Mouse (Mus musculus): ENCODE data around the gene Uckl1. TPM values are rescaled to one million over a fixed set of nuclear protein-coding genes. Genes with fewer than 3 reads are reported as not detected.

Uckl1 gene
- polyA plus RNA-seq, 1 experiment from 2014 or later, result 51.0 TPM

DNA sequence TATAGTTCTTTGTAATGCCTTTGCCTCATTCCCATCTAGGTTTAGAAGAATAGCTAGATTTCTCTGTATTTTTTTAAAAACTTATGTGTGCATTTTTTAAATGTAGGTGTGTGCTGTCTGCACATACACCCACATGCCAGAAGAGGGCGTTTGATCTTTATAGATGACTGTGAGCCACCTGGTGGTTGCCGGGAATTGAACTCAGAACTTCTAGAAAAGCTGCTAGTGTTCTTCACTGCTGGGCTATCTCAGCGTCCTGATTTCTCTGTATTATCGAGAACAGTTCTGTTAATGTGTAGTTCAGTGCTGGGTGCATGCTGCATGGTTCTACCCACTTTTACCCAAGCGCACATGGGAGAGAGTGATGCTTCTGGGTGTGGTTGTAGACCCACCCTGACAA is 61.9 kb downstream of the Uckl1 start:
- Histone ChIP-seq H3K4me3 (ENCODE audit: low read depth, low read length) (no peak overlapping the region), H3K27ac (ENCODE audit: low read depth, low read length) (no peak overlapping the region), H3K4me1 (replicated peaks; ENCODE audit: control insufficient read depth, insufficient read depth, low read length) (no peaks in the 10 kb centered on the region; the same call in 1 of the 2 replicates), H3K36me3 (ENCODE audit: control insufficient read depth, insufficient read depth, low read length) (no peaks in the 10 kb centered on the region), H3K4me2 (ENCODE audit: low read depth, low read length, severe bottlenecking) (no peak overlapping the region), H3K27me3 (ENCODE audit: control insufficient read depth, insufficient read depth, low read length) (no peaks in the 10 kb centered on the region), H3K9me3 (ENCODE audit: control insufficient read depth, low read length) (no peaks in the 10 kb centered on the region), H3K9ac (ENCODE audit: low read length) (no peak overlapping the region)
- WGBS, result 72% methylated on average over 5 of the region's 5 CpGs
- DNase-seq (ENCODE audit: low spot score) (no peak), ATAC-seq (replicated peaks; ENCODE audit: low FRiP score) (no peak)

DNA sequence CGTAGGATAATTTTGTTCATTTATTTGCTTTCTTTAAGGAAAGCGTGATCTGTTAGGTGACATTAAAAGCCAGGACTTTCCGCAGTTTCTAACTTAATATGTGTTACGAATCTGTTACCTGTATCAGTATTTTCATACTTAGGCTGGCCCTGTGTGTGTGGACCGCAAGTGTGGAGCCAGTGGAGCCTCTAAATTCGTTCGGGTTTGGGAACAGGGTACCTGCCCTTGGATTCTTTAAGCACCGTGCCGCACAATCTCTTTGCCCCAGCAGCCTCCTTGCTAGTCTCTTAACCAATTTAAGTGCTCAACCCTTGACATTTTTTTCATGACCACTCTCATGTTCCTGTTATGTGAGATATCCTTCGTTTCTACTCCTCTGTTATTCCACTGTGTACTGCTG is 63.2 kb downstream of the Uckl1 start:
- Histone ChIP-seq H3K27ac (ENCODE audit: low read depth, low read length) (no peak overlapping the region), H3K4me3 (ENCODE audit: low read depth, low read length) (peak overlapping the region; percentile 94), H3K9ac (ENCODE audit: low read length) (peak overlapping the region; percentile 89), H3K4me2 (ENCODE audit: low read depth, low read length, severe bottlenecking) (peak overlapping the region; percentile 69), H3K4me1 (replicated peaks; ENCODE audit: control insufficient read depth, insufficient read depth, low read length) (no peaks in the 10 kb centered on the region; the same call in 1 of the 2 replicates), H3K36me3 (ENCODE audit: control insufficient read depth, insufficient read depth, low read length) (no peaks in the 10 kb centered on the region), H3K9me3 (ENCODE audit: control insufficient read depth, low read length) (no peaks in the 10 kb centered on the region), H3K27me3 (ENCODE audit: control insufficient read depth, insufficient read depth, low read length) (no peaks in the 10 kb centered on the region)
- no peak for ATAC-seq (replicated peaks; ENCODE audit: low FRiP score)
- 65% methylated on average over 10 of the region's 10 CpGs for WGBS
- DNase-seq (ENCODE audit: low spot score), result no peak

DNA sequence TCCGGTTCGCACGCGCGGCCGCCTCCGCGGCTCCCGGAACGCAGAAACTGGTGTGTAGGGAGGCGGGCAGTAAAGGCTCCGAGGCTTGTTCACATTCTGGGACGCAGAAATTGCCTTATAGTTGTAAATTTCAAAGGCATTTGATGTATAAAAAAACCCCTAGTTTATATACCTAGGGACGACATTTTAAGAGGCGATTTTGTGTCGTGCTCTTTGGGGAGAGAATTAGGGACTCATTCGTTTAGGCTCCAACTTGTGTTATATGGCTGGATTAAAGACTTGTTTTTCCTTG is 63.8 kb downstream of the Uckl1 start:
- H3K4me3 ChIP-seq (ENCODE audit: low read depth, low read length), result peak overlapping the region; percentile 94
- no peaks in the 10 kb centered on the region; the same call in 1 of the 2 replicates for H3K4me1 ChIP-seq (replicated peaks; ENCODE audit: control insufficient read depth, insufficient read depth, low read length)
- DNase-seq (ENCODE audit: low spot score), result no peak
- H3K27me3 ChIP-seq (ENCODE audit: control insufficient read depth, insufficient read depth, low read length), result no peaks in the 10 kb centered on the region
- no peak for ATAC-seq (replicated peaks; ENCODE audit: low FRiP score)
- WGBS, result under 1% methylated on average over 17 of the region's 17 CpGs
- no peaks in the 10 kb centered on the region for H3K9me3 ChIP-seq (ENCODE audit: control insufficient read depth, low read length)
- H3K9ac ChIP-seq (ENCODE audit: low read length), result peak overlapping the region; percentile 89
- peak overlapping the region; percentile 69 for H3K4me2 ChIP-seq (ENCODE audit: low read depth, low read length, severe bottlenecking)
- H3K27ac ChIP-seq (ENCODE audit: low read depth, low read length), result peak overlapping the region; percentile 95
- H3K36me3 ChIP-seq (ENCODE audit: control insufficient read depth, insufficient read depth, low read length), result no peaks in the 10 kb centered on the region

DNA sequence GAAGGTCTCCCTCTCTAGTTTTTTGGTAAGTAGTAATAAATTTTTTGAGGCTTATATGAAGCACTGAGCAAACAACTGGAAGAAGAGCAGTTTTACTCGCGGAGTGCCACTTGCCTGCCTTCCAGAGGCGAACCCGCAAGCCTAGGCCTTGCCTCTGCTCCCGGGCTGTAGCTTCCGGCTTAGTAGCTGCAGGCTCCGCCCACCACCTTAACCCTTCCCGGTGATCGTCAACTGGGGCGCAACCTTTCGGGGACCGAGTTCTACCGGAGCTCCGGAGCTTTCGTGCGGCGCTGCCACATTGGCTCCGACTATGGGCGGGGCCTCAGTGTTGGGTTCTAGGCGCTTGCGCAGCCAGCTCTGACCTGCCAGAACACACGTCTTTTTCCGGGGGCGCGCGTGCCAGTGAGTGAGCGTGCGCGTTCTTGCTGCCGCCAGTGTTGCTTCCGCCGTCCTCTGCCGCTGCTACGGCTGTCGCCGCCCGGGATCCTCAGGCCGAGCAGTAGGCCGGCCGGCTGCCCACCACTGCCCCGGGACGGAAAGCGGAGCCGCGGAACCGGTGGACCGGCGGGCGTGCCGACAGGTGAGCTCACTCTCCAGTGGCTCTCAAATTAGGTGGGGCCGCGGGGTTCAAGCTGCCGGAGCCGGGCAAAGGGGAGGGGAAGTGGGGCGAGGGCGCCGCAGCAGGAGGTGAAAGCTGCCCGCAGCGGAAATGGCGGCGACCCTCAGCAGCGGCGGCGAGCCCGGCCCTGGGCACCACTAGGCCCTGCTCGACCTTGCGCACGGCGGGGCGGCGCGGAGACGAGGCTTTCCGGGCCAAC is 64.4 kb downstream of the Uckl1 start, which contains the start of gene Dnajc5:
Dnajc5 (plus strand) TSS at position 368 of the 818 bp plus-strand sequence.
- Histone ChIP-seq H3K27ac (ENCODE audit: low read depth, low read length) (peak within 1 kb of the TSS; percentile 95), H3K36me3 (ENCODE audit: control insufficient read depth, insufficient read depth, low read length) (no peaks in the 10 kb centered on the region), H3K9me3 (ENCODE audit: control insufficient read depth, low read length) (no peaks in the 10 kb centered on the region), H3K4me1 (replicated peaks; ENCODE audit: control insufficient read depth, insufficient read depth, low read length) (no peaks in the 10 kb centered on the region; the same call in 1 of the 2 replicates), H3K27me3 (ENCODE audit: control insufficient read depth, insufficient read depth, low read length) (no peaks in the 10 kb centered on the region), H3K4me2 (ENCODE audit: low read depth, low read length, severe bottlenecking) (peak within 1 kb of the TSS; percentile 69), H3K4me3 (ENCODE audit: low read depth, low read length) (peak within 1 kb of the TSS; percentile 94), H3K9ac (ENCODE audit: low read length) (peak within 1 kb of the TSS; percentile 89)
- ATAC-seq (replicated peaks; ENCODE audit: low FRiP score), result peak; percentile 96
- under 1% methylated on average over 74 of the region's 74 CpGs for WGBS
- peak; percentile 97 for DNase-seq (ENCODE audit: low spot score)

DNA sequence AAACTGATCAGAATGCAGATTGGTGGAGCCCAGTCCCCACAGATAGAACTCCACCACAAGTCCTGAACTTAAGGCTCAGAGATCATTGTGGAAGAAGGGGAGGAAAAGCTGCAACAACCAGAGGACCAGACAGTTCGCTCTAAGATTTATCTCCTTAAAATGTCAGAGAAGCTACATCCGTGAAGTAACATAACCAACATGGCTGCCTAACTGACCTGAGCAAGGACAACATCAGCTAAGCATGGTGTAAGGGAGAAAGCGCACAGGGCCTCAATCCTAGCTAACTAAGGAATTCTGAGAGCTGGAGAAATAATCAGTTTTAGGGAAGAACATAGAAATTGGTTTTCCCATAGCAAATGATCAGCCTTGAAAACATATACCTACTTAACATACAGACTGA is 65.5 kb downstream of the Uckl1 start:
- Histone ChIP-seq H3K4me3 (ENCODE audit: low read depth, low read length) (peak overlapping the region; percentile 94), H3K4me2 (ENCODE audit: low read depth, low read length, severe bottlenecking) (peak overlapping the region; percentile 69; the same call in 1 of the 2 replicates), H3K4me1 (replicated peaks; ENCODE audit: control insufficient read depth, insufficient read depth, low read length) (no peaks in the 10 kb centered on the region; the same call in 1 of the 2 replicates), H3K27ac (ENCODE audit: low read depth, low read length) (peak overlapping the region; percentile 95), H3K9ac (ENCODE audit: low read length) (peak overlapping the region; percentile 89), H3K27me3 (ENCODE audit: control insufficient read depth, insufficient read depth, low read length) (no peaks in the 10 kb centered on the region), H3K9me3 (ENCODE audit: control insufficient read depth, low read length) (no peaks in the 10 kb centered on the region), H3K36me3 (ENCODE audit: control insufficient read depth, insufficient read depth, low read length) (no peaks in the 10 kb centered on the region; the same call in 1 of the 2 replicates)
- no peak for DNase-seq (ENCODE audit: low spot score)
- WGBS, result 81% methylated on average over 3 of the region's 3 CpGs
- ATAC-seq (replicated peaks; ENCODE audit: low FRiP score), result no peak

Small RNA genes lying within 50 kb of the gene (microRNA-seq; reads per million reads assigned to microRNA genes)
- gene Mir7006 (ENCODE audit: insufficient number of aligned reads), result not detected

Other genes with a start within 250 kb of the Uckl1 start
- 52.3 and 54.7 TPM in 2 replicates for gene Zgpat, start 220.0 kb downstream of the Uckl1 start, polyA plus RNA-seq (2014; fragmentation: Nextera tagmentation; extraction: Ambion mirVana)
- gene Arfrp1, start 219.5 kb downstream of the Uckl1 start, polyA plus RNA-seq (2014; fragmentation: Nextera tagmentation; extraction: Ambion mirVana), result 64.5 and 77.0 TPM in 2 replicates
- gene Lime1, start 204.8 kb downstream of the Uckl1 start, polyA plus RNA-seq (2014; fragmentation: Nextera tagmentation; extraction: Ambion mirVana), result 26.2 and 32.7 TPM in 2 replicates
- 14.2 and 16.1 TPM in 2 replicates for gene Zbtb46, start 125.5 kb downstream of the Uckl1 start, polyA plus RNA-seq (2014; fragmentation: Nextera tagmentation; extraction: Ambion mirVana)
- gene Abhd16b, start 91.7 kb downstream of the Uckl1 start, polyA plus RNA-seq (2014; fragmentation: Nextera tagmentation; extraction: Ambion mirVana), result 0.15 TPM in 1 of 2 replicates, not detected in the other
- 143 and 148 TPM in 2 replicates for gene Tpd52l2, start 87.8 kb downstream of the Uckl1 start, polyA plus RNA-seq (2014; fragmentation: Nextera tagmentation; extraction: Ambion mirVana)
- gene Dnajc5, start 64.4 kb downstream of the Uckl1 start, polyA plus RNA-seq (2014; fragmentation: Nextera tagmentation; extraction: Ambion mirVana), result 103 and 104 TPM in 2 replicates
- gene Prpf6, start 7.0 kb upstream of the Uckl1 start, polyA plus RNA-seq (2014; fragmentation: Nextera tagmentation; extraction: Ambion mirVana), result 76.5 and 82.4 TPM in 2 replicates
- 53.7 and 60.7 TPM in 2 replicates for gene Zfp512b, start 7.9 kb upstream of the Uckl1 start, polyA plus RNA-seq (2014; fragmentation: Nextera tagmentation; extraction: Ambion mirVana)
- 52.0 and 58.5 TPM in 2 replicates for gene Samd10, start 14.3 kb upstream of the Uckl1 start, polyA plus RNA-seq (2014; fragmentation: Nextera tagmentation; extraction: Ambion mirVana)
- not detected in 2 replicates for gene Gm29797, start 72.1 kb upstream of the Uckl1 start, polyA plus RNA-seq (2014; fragmentation: Nextera tagmentation; extraction: Ambion mirVana)
- gene Sox18, start 86.7 kb upstream of the Uckl1 start, polyA plus RNA-seq (2014; fragmentation: Nextera tagmentation; extraction: Ambion mirVana), result 15.8 and 18.8 TPM in 2 replicates
- 21.1 and 22.6 TPM in 2 replicates for gene Tcea2, start 95.4 kb upstream of the Uckl1 start, polyA plus RNA-seq (2014; fragmentation: Nextera tagmentation; extraction: Ambion mirVana)
- 64.7 and 74.8 TPM in 2 replicates for gene Rgs19, start 109.1 kb upstream of the Uckl1 start, polyA plus RNA-seq (2014; fragmentation: Nextera tagmentation; extraction: Ambion mirVana)
- not detected in 2 replicates for gene Lkaaear1, start 113.5 kb upstream of the Uckl1 start, polyA plus RNA-seq (2014; fragmentation: Nextera tagmentation; extraction: Ambion mirVana)
- gene Oprl1, start 130.1 kb upstream of the Uckl1 start, polyA plus RNA-seq (2014; fragmentation: Nextera tagmentation; extraction: Ambion mirVana), result 12.8 and 15.8 TPM in 2 replicates
- 26.6 and 27.3 TPM in 2 replicates for gene Myt1, start 178.4 kb upstream of the Uckl1 start, polyA plus RNA-seq (2014; fragmentation: Nextera tagmentation; extraction: Ambion mirVana)

Data from forebrain, embryonic 11.5 days (tissue).